Mouse (Mus musculus) left cerebral cortex, adult 18-20 months (tissue): ENCODE measurements at regions not wholly inside any gene's neighbourhood (a gene's known extent, or its start where the extent isn't known, plus 50 kb on each side); places are given as distances from the start of the nearest gene placed in this dataset.
A peak's percentile ranks its signal among the peaks of the same experiment; 100 is the strongest.

Experiments used
- DNase-seq, 2 experiments: peaks; one replicate each; pipeline ENCODE4 v3.0.0; 2021 to 2022; ENCODE audit warnings: low spot score in 2 of 2, mixed read lengths in 1 of 2

- peak in 1 of 2 experiments; percentile 8 for DNase-seq
Measured at GRCm38 (mm10) chr13:34395504-34395903, 50.5 kb upstream of the Slc22a23 start.

- no peak for DNase-seq
Measured at GRCm38 (mm10) chr13:34395010-34395409, 50.0 kb upstream of the Slc22a23 start.
